In genomic region chr3:95651033-95651373, GRCm38 (mm10) we compare ENCODE assay signal across 9 mouse cellular contexts. TPM values are rescaled to one million over a fixed set of nuclear protein-coding genes. Genes with fewer than 3 reads are reported as not detected.
DNase-seq lines count a peak whose midpoint lies in the region; ATAC-seq and TF ChIP-seq lines count a peak whose summit lies in the region.
"Had no signal": no experiment of that assay in that cellular context is flagged by ENCODE, and none has a peak within 500 bp of the region (broad histone marks: within the 10 kb centered on the region; RNA-seq: fewer than 3 reads in every experiment).

No protein-coding gene starts in this region.

- peak; percentile 10; the same call in 1 of the 2 replicates for ATAC-seq in heart, embryonic 12.5 days (ENCODE audit: insufficient number of reproducible peaks, low FRiP score)
- ATAC-seq in lung, embryonic 15.5 days (ENCODE audit: borderline replicate concordance, extremely low read depth, low FRiP score, low TSS enrichment): no peak
- peak; percentile 17; the same call in 1 of the 2 replicates for ATAC-seq in intestine, postnatal 0 days
- no peak for ATAC-seq in stomach, embryonic 15.5 days (ENCODE audit: insufficient read depth, low FRiP score, low read depth)
- ATAC-seq: midbrain, embryonic 16.5 days had no signal

- H3K27ac ChIP-seq in heart, embryonic 12.5 days (ENCODE audit: poor library complexity, severe bottlenecking): peak overlapping the region; percentile 87
- peak overlapping the region; percentile 64 for H3K27ac ChIP-seq in lung, embryonic 15.5 days
- H3K27ac ChIP-seq in intestine, postnatal 0 days (ENCODE audit: low read depth, low read length): peak overlapping the region; percentile 74
- H3K27ac ChIP-seq in stomach, embryonic 15.5 days: peak overlapping the region; percentile 73

- H3K9me3 ChIP-seq in heart, embryonic 12.5 days (replicated peaks): no peaks in the 10 kb centered on the region
- H3K9me3 ChIP-seq in lung, embryonic 15.5 days: no peaks in the 10 kb centered on the region
- H3K9me3 ChIP-seq in intestine, postnatal 0 days (ENCODE audit: control insufficient read depth): no peaks in the 10 kb centered on the region
- no peaks in the 10 kb centered on the region for H3K9me3 ChIP-seq in stomach, embryonic 15.5 days

- TF ChIP-seq CTCF in intestine, postnatal 0 days (IDR thresholded peaks at IDR 0.05; ENCODE audit: low read depth): no peak

- H3K4me3 ChIP-seq in heart, embryonic 12.5 days: no peak overlapping the region
- no peak overlapping the region for H3K4me3 ChIP-seq in lung, embryonic 15.5 days
- no peak overlapping the region for H3K4me3 ChIP-seq in intestine, postnatal 0 days (ENCODE audit: low read depth, low read length)
- no peak overlapping the region for H3K4me3 ChIP-seq in stomach, embryonic 15.5 days (replicated peaks)

- H3K4me2 ChIP-seq in heart, embryonic 12.5 days: no peak overlapping the region
- no peak overlapping the region for H3K4me2 ChIP-seq in lung, embryonic 15.5 days
- 0 out of 2 replicates have a peak overlapping the region, but pooled peaks have one; percentile 32 for H3K4me2 ChIP-seq in intestine, postnatal 0 days (replicated peaks; ENCODE audit: low read depth)
- 0 out of 2 replicates have a peak overlapping the region, but pooled peaks have one; percentile 0 for H3K4me2 ChIP-seq in stomach, embryonic 15.5 days

- 75% methylated on average over 3 of the region's 3 CpGs for WGBS in heart, embryonic 12.5 days
- WGBS in lung, embryonic 15.5 days: 80% methylated on average over 3 of the region's 3 CpGs
- 78% methylated on average over 3 of the region's 3 CpGs for WGBS in intestine, postnatal 0 days
- 79% methylated on average over 3 of the region's 3 CpGs for WGBS in stomach, embryonic 15.5 days

- DNase-seq in heart, postnatal 36 days: no peak
- DNase-seq in lung, postnatal 14 days: no peak
- no peak for DNase-seq in cerebellum, adult 11 months
- DNase-seq in ovary, postnatal 14 days (ENCODE audit: low spot score): no peak

- no peak overlapping the region for H3K9ac ChIP-seq in heart, embryonic 12.5 days
- no peak overlapping the region for H3K9ac ChIP-seq in lung, embryonic 15.5 days
- no peak overlapping the region for H3K9ac ChIP-seq in intestine, postnatal 0 days (ENCODE audit: low read depth, low read length)
- H3K9ac ChIP-seq in stomach, embryonic 15.5 days: no peak overlapping the region

- intact Hi-C loops in heart, postnatal 36 days (cut with DNase I): no loop called here

- peaks cover 38% of the 10 kb centered on the region for H3K4me1 ChIP-seq in heart, embryonic 12.5 days (replicated peaks)
- H3K4me1 ChIP-seq in lung, embryonic 15.5 days: peaks cover 33% of the 10 kb centered on the region
- no peaks in the 10 kb centered on the region for H3K4me1 ChIP-seq in intestine, postnatal 0 days (replicated peaks; ENCODE audit: control insufficient read depth, insufficient read depth, low read length)
- H3K4me1 ChIP-seq in stomach, embryonic 15.5 days: peaks cover 11% of the 10 kb centered on the region

- no peaks in the 10 kb centered on the region for H3K36me3 ChIP-seq in heart, embryonic 12.5 days
- H3K36me3 ChIP-seq in lung, embryonic 15.5 days: no peaks in the 10 kb centered on the region
- no peaks in the 10 kb centered on the region for H3K36me3 ChIP-seq in intestine, postnatal 0 days (ENCODE audit: control insufficient read depth, insufficient read depth)
- H3K36me3 ChIP-seq in stomach, embryonic 15.5 days: no peaks in the 10 kb centered on the region

- no peaks in the 10 kb centered on the region for H3K27me3 ChIP-seq in heart, embryonic 12.5 days (replicated peaks)
- no peaks in the 10 kb centered on the region for H3K27me3 ChIP-seq in lung, embryonic 15.5 days
- no peaks in the 10 kb centered on the region for H3K27me3 ChIP-seq in intestine, postnatal 0 days (replicated peaks; ENCODE audit: control insufficient read depth, insufficient read depth, low read length)
- H3K27me3 ChIP-seq in stomach, embryonic 15.5 days (replicated peaks): no peaks in the 10 kb centered on the region

RNA-seq across cellular contexts. Expression of gene Mcl1, which starts 7.6 kb away (rescaled TPM):
- polyA plus RNA-seq in heart, embryonic 12.5 days (2016; fragmentation: Nextera tagmentation; extraction: Ambion mirVana): 65.2 and 66.9 TPM in 2 replicates
- total RNA-seq in heart, postnatal 36 days (2021): 100 to 1,000 TPM; 151 to 156 TPM
- polyA plus RNA-seq in lung, embryonic 15.5 days (2015; fragmentation: Nextera tagmentation; extraction: Ambion mirVana): 64.5 and 65.2 TPM in 2 replicates
- polyA plus RNA-seq in intestine, postnatal 0 days (2015; fragmentation: Nextera tagmentation; extraction: Ambion mirVana): 52.4 and 53.3 TPM in 2 replicates
- polyA plus RNA-seq in stomach, embryonic 15.5 days (2015; fragmentation: Nextera tagmentation; extraction: Ambion mirVana): 54.1 and 57.7 TPM in 2 replicates

RNA-seq across cellular contexts. Expression of gene Ensa, which starts 26.2 kb away (rescaled TPM):
- 50.8 and 51.4 TPM in 2 replicates for polyA plus RNA-seq in heart, embryonic 12.5 days (2016; fragmentation: Nextera tagmentation; extraction: Ambion mirVana)
- 10 to 100 TPM; 73.0 to 75.0 TPM for total RNA-seq in heart, postnatal 36 days (2021)
- polyA plus RNA-seq in lung, embryonic 15.5 days (2015; fragmentation: Nextera tagmentation; extraction: Ambion mirVana): 65.3 and 69.2 TPM in 2 replicates
- polyA plus RNA-seq in intestine, postnatal 0 days (2015; fragmentation: Nextera tagmentation; extraction: Ambion mirVana): 44.0 and 48.2 TPM in 2 replicates
- 65.6 and 71.0 TPM in 2 replicates for polyA plus RNA-seq in stomach, embryonic 15.5 days (2015; fragmentation: Nextera tagmentation; extraction: Ambion mirVana)

RNA-seq across cellular contexts. Expression of gene Adamtsl4, which starts 36.7 kb away (rescaled TPM):
- polyA plus RNA-seq in heart, embryonic 12.5 days (2016; fragmentation: Nextera tagmentation; extraction: Ambion mirVana): 4.3 and 4.9 TPM in 2 replicates
- 10 to 100 TPM; 62.2 to 67.6 TPM for total RNA-seq in heart, postnatal 36 days (2021)
- 3.1 and 5.7 TPM in 2 replicates for polyA plus RNA-seq in lung, embryonic 15.5 days (2015; fragmentation: Nextera tagmentation; extraction: Ambion mirVana)
- 3.2 and 3.8 TPM in 2 replicates for polyA plus RNA-seq in intestine, postnatal 0 days (2015; fragmentation: Nextera tagmentation; extraction: Ambion mirVana)
- 3.8 and 7.3 TPM in 2 replicates for polyA plus RNA-seq in stomach, embryonic 15.5 days (2015; fragmentation: Nextera tagmentation; extraction: Ambion mirVana)

Comparison
In these comparisons a context has a peak if more than half of its experiments do, and no peak if none do; other contexts are left out.
1. ATAC-seq: peak in heart, embryonic 12.5 days (single experiment) and intestine, postnatal 0 days (single experiment); none in lung, embryonic 15.5 days (single experiment) and stomach, embryonic 15.5 days (single experiment).
2. H3K4me2 ChIP-seq: peak in intestine, postnatal 0 days (single experiment) and stomach, embryonic 15.5 days (single experiment); none in heart, embryonic 12.5 days (single experiment) and lung, embryonic 15.5 days (single experiment).
3. Peak in every context shown above with its lines, with median percentiles within 50 percentile points of each other: H3K27ac ChIP-seq.